Mouse (Mus musculus) stomach, postnatal 0 days (tissue): Measurements from ENCODE around the gene Notch4. TPM values are rescaled to one million over a fixed set of nuclear protein-coding genes. Genes with fewer than 3 reads are reported as not detected.
A peak's percentile ranks its signal among the peaks of the same experiment; 100 is the strongest.

Source experiments
- ATAC-seq: fragments of 200-750 bp; cut with Nextera tagmentation; 2 replicates; pipeline ENCODE4 v1.8.0; 2017; ENCODE audit not compliant: low FRiP score, low TSS enrichment
- DNase-seq: peaks from one replicate; pipeline ENCODE4 v3.0.0-alpha.2; 2016; ENCODE audit warnings: low spot score
- H3K27ac ChIP-seq: fragments of 300-500 bp; sonication (generic); replicated peaks from 2 replicates; pipeline ENCODE4 v1.5.1; 2014; ENCODE audit warnings: mild to moderate bottlenecking, control low read depth
- H3K27me3 ChIP-seq: fragments of 300-500 bp; sonication (generic); 2 replicates; pipeline ENCODE4 v1.6.1; 2014; ENCODE audit warnings: low read length; ENCODE audit not compliant: control insufficient read depth, insufficient read depth
- H3K36me3 ChIP-seq: fragments of 300-500 bp; sonication (generic); 2 replicates; pipeline ENCODE4 v1.6.1; 2014; ENCODE audit warnings: low read length, mixed read lengths; ENCODE audit not compliant: control insufficient read depth, insufficient read depth
- H3K4me1 ChIP-seq: fragments of 300-500 bp; sonication (generic); replicated peaks from 2 replicates; pipeline ENCODE4 v1.6.1; 2014; ENCODE audit warnings: antibody characterized with exemption; ENCODE audit not compliant: control insufficient read depth, insufficient read depth
- H3K4me2 ChIP-seq: fragments of 300-500 bp; sonication (generic); replicated peaks from 2 replicates; pipeline ENCODE4 v1.6.1; 2014; ENCODE audit warnings: low read depth, mild to moderate bottlenecking, control low read depth, moderate library complexity
- H3K4me3 ChIP-seq: fragments of 300-500 bp; sonication (generic); 2 replicates; pipeline ENCODE4 v1.5.1; 2014; ENCODE audit warnings: low read depth, low read length, control low read depth
- H3K9ac ChIP-seq: fragments of 300-500 bp; sonication (generic); 2 replicates; pipeline ENCODE4 v1.6.1; 2014; ENCODE audit warnings: mild to moderate bottlenecking, low read length, control low read depth, mixed read lengths
- H3K9me3 ChIP-seq: fragments of 300-500 bp; sonication (generic); 2 replicates; pipeline ENCODE4 v1.6.1; 2016; ENCODE audit warnings: low read length; ENCODE audit not compliant: control insufficient read depth
- CTCF ChIP-seq: IDR thresholded peaks from 2 replicates; pipeline ENCODE4 v1.5.1; 2016; ENCODE audit warnings: antibody characterized with exemption, low read depth, mild to moderate bottlenecking, moderate library complexity
- EP300 ChIP-seq: optimal IDR thresholded peaks from 2 replicates; pipeline ENCODE3; 2016; ENCODE audit warnings: antibody characterized with exemption
- WGBS: fragments of 180-500 bp; shearing (Covaris S2); extraction: QIAGEN DNeasy Blood & Tissue Kit; methylation state at CpG from one replicate; pipeline ENCODE4 v1.1.7; 2014; 5-methylcytosine and 5-hydroxymethylcytosine counted together
- polyA plus RNA-seq: library from polyadenylated mRNA; unstranded; fragments of >200 nt; fragmentation: Nextera tagmentation; extraction: Ambion mirVana; gene quantifications from 2 replicates; pipeline ENCODE4 v1.2.1, GENCODE M21; 2015

Notch4 gene
- polyA plus RNA-seq, 1 experiment from 2014 or later: 3.1 TPM

GRCm38 (mm10) chr17:34555483-34555882 lies 8.6 kb upstream of the Notch4 start:
- no peaks in the 10 kb centered on the region for H3K27me3 ChIP-seq
- no peak overlapping the region for H3K4me2 ChIP-seq
- peak; percentile 84 for DNase-seq
- 17% methylated on average over 5 of the region's 5 CpGs for WGBS
- H3K9ac ChIP-seq: no peak overlapping the region
- H3K4me1 ChIP-seq: no peaks in the 10 kb centered on the region
- H3K9me3 ChIP-seq: no peaks in the 10 kb centered on the region
- no peak overlapping the region for H3K4me3 ChIP-seq
- no peak overlapping the region for H3K27ac ChIP-seq
- H3K36me3 ChIP-seq: no peaks in the 10 kb centered on the region
- peak; percentile 53; the same call in 1 of the 2 replicates for ATAC-seq
- peak; percentile 97 for TF ChIP-seq CTCF
- no peak for TF ChIP-seq EP300

GRCm38 (mm10) chr17:34556406-34556805 lies 7.7 kb upstream of the Notch4 start:
- Histone ChIP-seq H3K27ac (no peak overlapping the region), H3K27me3 (no peaks in the 10 kb centered on the region), H3K4me3 (no peak overlapping the region), H3K36me3 (no peaks in the 10 kb centered on the region), H3K9ac (no peak overlapping the region), H3K9me3 (no peaks in the 10 kb centered on the region), H3K4me1 (no peaks in the 10 kb centered on the region), H3K4me2 (no peak overlapping the region)
- ATAC-seq: no peak
- 77% methylated on average over 8 of the region's 8 CpGs for WGBS
- TF ChIP-seq CTCF (no peak), EP300 (no peak)
- DNase-seq: no peak

DNA sequence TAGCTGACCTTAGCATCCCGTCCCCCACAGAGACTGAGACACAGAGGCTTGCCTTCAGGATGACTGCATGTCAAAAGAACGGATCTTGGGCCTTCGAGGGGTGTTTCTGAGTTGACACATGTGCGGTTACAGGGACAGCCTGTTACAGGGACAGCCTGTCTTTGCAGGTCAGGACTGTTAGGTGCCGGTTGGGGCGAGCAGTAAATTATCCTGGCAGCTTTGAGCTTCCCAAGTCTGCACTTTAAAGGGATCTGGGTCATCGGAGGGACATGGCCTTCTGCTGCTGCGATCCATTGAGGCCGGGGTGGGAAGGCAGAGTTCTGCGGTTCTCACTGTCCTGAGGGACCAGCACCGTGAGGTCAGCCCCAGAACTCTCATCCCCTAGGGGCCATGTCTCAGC lies 6.7 kb upstream of the Notch4 start:
- ATAC-seq: no peak
- H3K36me3 ChIP-seq: no peaks in the 10 kb centered on the region
- no peaks in the 10 kb centered on the region for H3K9me3 ChIP-seq
- no peak overlapping the region for H3K9ac ChIP-seq
- no peak overlapping the region for H3K4me2 ChIP-seq
- H3K4me3 ChIP-seq: no peak overlapping the region
- TF ChIP-seq EP300: no peak
- TF ChIP-seq CTCF: no peak
- 62% methylated on average over 11 of the region's 11 CpGs for WGBS
- no peaks in the 10 kb centered on the region for H3K27me3 ChIP-seq
- DNase-seq: no peak
- H3K4me1 ChIP-seq: no peaks in the 10 kb centered on the region
- no peak overlapping the region for H3K27ac ChIP-seq

DNA sequence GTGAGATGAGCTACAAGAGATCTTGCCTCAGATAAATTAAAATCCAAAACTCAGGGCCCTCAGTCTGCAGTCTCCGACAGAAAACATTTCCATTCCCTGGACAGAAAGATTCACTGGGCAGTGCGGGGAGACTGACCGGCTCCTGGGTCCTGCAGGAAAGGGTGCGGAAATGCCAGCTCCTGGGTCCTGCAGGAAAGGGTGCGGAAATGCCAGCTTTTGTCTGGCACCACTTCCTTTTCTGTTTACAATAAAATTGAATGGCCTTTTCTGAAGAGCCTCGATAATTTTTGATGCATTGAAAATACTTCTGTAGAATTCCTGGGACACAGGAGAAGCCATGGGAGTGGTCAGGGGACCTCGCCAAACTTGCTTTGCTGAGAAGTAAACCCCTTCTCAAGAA lies 5.0 kb upstream of the Notch4 start:
- Histone ChIP-seq H3K9ac (no peak overlapping the region), H3K4me3 (no peak overlapping the region), H3K27me3 (no peaks in the 10 kb centered on the region), H3K4me2 (no peak overlapping the region), H3K27ac (no peak overlapping the region), H3K36me3 (no peaks in the 10 kb centered on the region), H3K4me1 (peaks cover under 1% of the 10 kb centered on the region; the same call in 1 of the 2 replicates), H3K9me3 (no peaks in the 10 kb centered on the region)
- TF ChIP-seq EP300: no peak
- no peak for TF ChIP-seq CTCF
- ATAC-seq (no peak), DNase-seq (no peak)
- WGBS: 75% methylated on average over 7 of the region's 7 CpGs

GRCm38 (mm10) chr17:34559895-34560294 lies 4.2 kb upstream of the Notch4 start:
- no peaks in the 10 kb centered on the region for H3K9me3 ChIP-seq
- no peak overlapping the region for H3K4me2 ChIP-seq
- TF ChIP-seq CTCF (peak; percentile 61), EP300 (no peak)
- H3K9ac ChIP-seq: no peak overlapping the region
- H3K36me3 ChIP-seq: no peaks in the 10 kb centered on the region
- WGBS: 20% methylated on average over 14 of the region's 15 CpGs
- DNase-seq: peak; percentile 69
- H3K4me1 ChIP-seq: peaks cover 3% of the 10 kb centered on the region; the same call in 1 of the 2 replicates
- peak; percentile 52; the same call in 1 of the 2 replicates for ATAC-seq
- H3K27me3 ChIP-seq: no peaks in the 10 kb centered on the region
- no peak overlapping the region for H3K4me3 ChIP-seq
- no peak overlapping the region for H3K27ac ChIP-seq

GRCm38 (mm10) chr17:34560438-34560837 lies 3.6 kb upstream of the Notch4 start:
- Histone ChIP-seq H3K4me3 (no peak overlapping the region), H3K4me1 (peaks cover 3% of the 10 kb centered on the region; the same call in 1 of the 2 replicates), H3K27ac (no peak overlapping the region), H3K27me3 (no peaks in the 10 kb centered on the region), H3K4me2 (no peak overlapping the region), H3K9ac (no peak overlapping the region), H3K36me3 (no peaks in the 10 kb centered on the region), H3K9me3 (no peaks in the 10 kb centered on the region)
- TF ChIP-seq EP300 (no peak), CTCF (peak; percentile 23; the same call in 1 of the 2 replicates)
- ATAC-seq (no peak), DNase-seq (no peak)
- 92% methylated on average over 6 of the region's 6 CpGs for WGBS
